In genomic region chrX:75744466-75744865, GRCm38 (mm10) we compare ENCODE assay signal across 7 mouse cellular contexts.
DNase-seq lines count a peak whose midpoint lies in the region; ATAC-seq and TF ChIP-seq lines count a peak whose summit lies in the region.
"Not testable (repeated sequence)": the region's sequence is repeated elsewhere in the genome, so short reads cannot be mapped to it uniquely, and the experiment has no call there.

No protein-coding gene starts in this region.

- H3K4me1 ChIP-seq in hindbrain, postnatal 0 days (ENCODE audit: insufficient read depth, low read length); midbrain, embryonic 11.5 days (ENCODE audit: control insufficient read depth, insufficient read depth, low read length): not testable (repeated sequence)

- not testable (repeated sequence) for H3K9me3 ChIP-seq in hindbrain, postnatal 0 days (ENCODE audit: low read length); midbrain, embryonic 11.5 days (ENCODE audit: control insufficient read depth, low read length)

- POLR2A ChIA-PET in Patski (lab: Charles Lee), result not testable (repeated sequence)

- CTCF ChIA-PET in Patski (lab: Charles Lee), result not testable (repeated sequence)

- not testable (repeated sequence) for H3K4me2 ChIP-seq in hindbrain, postnatal 0 days (ENCODE audit: low read depth, low read length); midbrain, embryonic 11.5 days

- 66% methylated on average over 14 of the region's 14 CpGs for WGBS in hindbrain, postnatal 0 days
- WGBS in midbrain, embryonic 11.5 days, result 74% methylated on average over 13 of the region's 14 CpGs

- H3K27me3 ChIP-seq in Patski; hindbrain, postnatal 0 days (ENCODE audit: insufficient read depth, low read length); midbrain, embryonic 11.5 days (ENCODE audit: control insufficient read depth, insufficient read depth, low read length): not testable (repeated sequence)

- not testable (repeated sequence) for H3K4me3 ChIP-seq in hindbrain, postnatal 0 days (ENCODE audit: low read length); midbrain, embryonic 11.5 days (ENCODE audit: low read depth, low read length)

- H3K9ac ChIP-seq in hindbrain, postnatal 0 days (replicated peaks; ENCODE audit: low read length); midbrain, embryonic 11.5 days (ENCODE audit: low read length): not testable (repeated sequence)

- ATAC-seq in Patski, result peak; percentile 47
- ATAC-seq in hindbrain, postnatal 0 days; midbrain, embryonic 11.5 days (ENCODE audit: low FRiP score): not testable (repeated sequence)

- not testable (repeated sequence) for H3K27ac ChIP-seq in hindbrain, postnatal 0 days; midbrain, embryonic 11.5 days (ENCODE audit: low read depth, low read length)

- in situ Hi-C loops in Patski (cut with MboI; ENCODE audit: low pct_unique_long_range_greater_than_20kb), result not testable (repeated sequence)

- DNase-seq in Patski (ENCODE audit: low read depth, low spot score) (peak; percentile 81), liver (peak; percentile 56)
- peak; percentile 89 for DNase-seq in cerebellum, adult 9-10 months
- peak; percentile 76 for DNase-seq in forelimb bud, embryonic 11.5 days (ENCODE audit: low read depth, low spot score)
- DNase-seq in hindbrain, postnatal 0 days (ENCODE audit: low spot score), result peak; percentile 51
- DNase-seq in midbrain, embryonic 11.5 days (ENCODE audit: low spot score, missing footprints), result peak; percentile 84
- DNase-seq in retina, postnatal 1 day, result peak; percentile 56

- peak; percentile 80 for TF ChIP-seq CTCF in Patski (IDR thresholded peaks at IDR 0.05)
- TF ChIP-seq CTCF in hindbrain, postnatal 0 days (IDR thresholded peaks at IDR 0.05; ENCODE audit: low read depth), result peak; percentile 41

- H3K36me3 ChIP-seq in hindbrain, postnatal 0 days (ENCODE audit: insufficient read depth, low read length); midbrain, embryonic 11.5 days (ENCODE audit: control insufficient read depth, insufficient read depth, low read length): not testable (repeated sequence)
